Mouse (Mus musculus) ES-Bruce4 (cell line): ENCODE data around the gene Npas1. TPM values are rescaled to one million over a fixed set of nuclear protein-coding genes. Genes with fewer than 3 reads are reported as not detected.

Source experiments
- H3K27ac ChIP-seq: 2 replicates; pipeline ENCODE4 v1.5.1; 2012; ENCODE audit warnings: low read length, inconsistent platforms; ENCODE audit not compliant: insufficient read depth
- H3K27me3 ChIP-seq: 2 replicates; pipeline ENCODE4 v1.6.1; 2012; ENCODE audit warnings: mild to moderate bottlenecking, low read length, inconsistent platforms; ENCODE audit not compliant: control insufficient read depth, poor library complexity, insufficient read depth, severe bottlenecking
- H3K36me3 ChIP-seq: 2 replicates; pipeline ENCODE4 v1.6.1; 2012; ENCODE audit warnings: inconsistent platforms, mild to moderate bottlenecking, low read length, moderate library complexity; ENCODE audit not compliant: control insufficient read depth, poor library complexity, insufficient read depth, severe bottlenecking
- H3K4me1 ChIP-seq: one replicate; pipeline ENCODE4 v1.8.1; 2011; ENCODE audit warnings: low read length; ENCODE audit not compliant: control insufficient read depth, insufficient read depth
- H3K4me3 ChIP-seq: 2 replicates; pipeline ENCODE4 v1.5.1; 2011; ENCODE audit warnings: low read depth, mild to moderate bottlenecking, low read length
- H3K9ac ChIP-seq: 2 replicates; pipeline ENCODE4 v1.6.1; 2012; ENCODE audit warnings: low read depth, mild to moderate bottlenecking, inconsistent platforms; ENCODE audit not compliant: poor library complexity, severe bottlenecking
- H3K9me3 ChIP-seq: replicated peaks from 2 replicates; pipeline ENCODE4 v1.6.1; 2012; ENCODE audit warnings: mild to moderate bottlenecking, low read length, inconsistent platforms; ENCODE audit not compliant: control insufficient read depth, poor library complexity, insufficient read depth, severe bottlenecking
- CTCF ChIP-seq: IDR thresholded peaks from one replicate; pipeline ENCODE4 v1.8.1; 2011; ENCODE audit warnings: low read depth, low read length
- EP300 ChIP-seq: IDR thresholded peaks from 2 replicates; pipeline ENCODE4 v1.6.1; 2011; ENCODE audit warnings: low read depth, low read length; ENCODE audit not compliant: insufficient read depth
- POLR2A ChIP-seq: IDR thresholded peaks from one replicate; pipeline ENCODE4 v1.8.1; 2011; ENCODE audit warnings: low read length; ENCODE audit not compliant: insufficient read depth
- polyA plus RNA-seq: library from polyadenylated mRNA; stranded (reverse); fragments of >200 nt; gene quantifications from 2 replicates; pipeline ENCODE4 v1.2.4, GENCODE M21; 2011; ENCODE audit warnings: low read depth; ENCODE audit not compliant: missing spikeins, insufficient read depth, insufficient read length

Gene Npas1
- 0.27 and 0.70 TPM in 2 replicates for polyA plus RNA-seq

DNA sequence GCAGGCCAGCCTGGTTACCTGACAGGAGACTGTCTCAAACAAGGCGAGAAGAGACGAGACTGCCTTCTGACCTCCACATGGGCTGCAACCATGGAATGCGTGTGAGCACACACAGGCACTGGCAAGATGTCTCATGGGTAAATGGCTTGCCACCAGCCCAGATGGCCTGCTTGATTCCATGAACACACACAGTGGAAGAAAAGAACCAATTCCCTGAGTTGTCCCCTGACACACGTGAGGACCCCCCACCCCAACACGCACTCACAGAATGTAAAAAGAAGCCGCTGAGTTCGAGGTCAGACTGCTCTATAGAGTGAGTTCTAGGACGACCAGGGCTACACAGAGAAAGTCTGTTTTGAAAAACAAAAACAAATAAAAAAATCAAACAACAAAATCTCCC is at the start of gene Npas1:
Gene Npas1, minus strand, starts transcription at position 101 of the 400 bp plus-strand sequence.
- Histone ChIP-seq H3K4me1 (no peaks in the 10 kb centered on the region), H3K27me3 (peaks cover 9% of the 10 kb centered on the region), H3K9me3 (no peaks in the 10 kb centered on the region), H3K4me3 (peak within 1 kb of the TSS; percentile 36; the same call in 1 of the 2 replicates), H3K36me3 (no peaks in the 10 kb centered on the region), H3K27ac (no peak within 1 kb of the TSS), H3K9ac (no peak within 1 kb of the TSS)
- no peak for TF ChIP-seq EP300
- no peak for TF ChIP-seq POLR2A
- no peak for TF ChIP-seq CTCF

DNA sequence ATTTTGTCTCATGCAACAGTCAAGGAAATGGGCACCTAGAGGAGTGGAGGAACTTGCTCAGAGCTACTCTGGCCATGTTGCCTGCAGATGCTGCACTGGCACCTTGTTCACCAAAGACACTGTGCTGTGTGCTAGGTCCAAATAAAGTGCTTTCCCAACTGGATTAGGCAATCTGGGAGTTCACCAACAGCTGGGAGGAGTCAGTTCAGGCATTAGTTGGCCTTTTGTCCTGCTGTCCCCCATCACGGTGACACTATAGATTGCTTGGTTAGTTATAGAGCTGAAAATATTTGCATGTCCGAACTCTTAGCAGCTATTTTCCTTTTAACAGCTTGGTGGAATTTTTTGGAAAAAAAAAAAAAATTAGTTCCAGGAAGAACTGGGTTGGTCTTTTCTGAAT is 48.5 kb upstream of the Npas1 start:
- Histone ChIP-seq H3K9ac (no peak overlapping the region), H3K4me3 (no peak overlapping the region), H3K36me3 (peaks cover 6% of the 10 kb centered on the region; the same call in 1 of the 2 replicates), H3K27ac (no peak overlapping the region), H3K4me1 (peaks cover 4% of the 10 kb centered on the region), H3K9me3 (no peaks in the 10 kb centered on the region), H3K27me3 (no peaks in the 10 kb centered on the region)
- TF ChIP-seq EP300 (no peak), POLR2A (no peak), CTCF (no peak)

DNA sequence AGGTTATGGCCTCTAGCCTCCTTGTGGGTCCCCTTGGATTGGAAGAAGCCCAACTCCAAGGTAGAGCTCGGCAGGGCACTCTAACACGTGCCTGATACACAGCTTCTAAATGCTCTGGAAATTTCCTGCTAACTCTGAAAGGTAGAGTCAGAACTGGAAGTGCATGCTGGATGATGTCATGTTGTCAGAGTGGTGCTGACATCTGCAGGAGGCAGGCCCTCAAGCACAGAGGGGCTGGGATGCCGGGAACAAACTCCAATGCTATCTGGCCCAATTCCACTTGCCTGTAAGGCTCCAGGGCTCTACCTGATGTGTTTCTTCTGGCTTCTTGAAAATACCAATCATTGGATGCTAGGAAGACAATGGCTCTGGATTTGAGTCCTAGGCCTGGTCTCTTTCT is 47.9 kb upstream of the Npas1 start:
- Histone ChIP-seq H3K36me3 (peaks cover 6% of the 10 kb centered on the region; the same call in 1 of the 2 replicates), H3K9me3 (no peaks in the 10 kb centered on the region), H3K9ac (no peak overlapping the region), H3K4me3 (no peak overlapping the region), H3K4me1 (peaks cover 4% of the 10 kb centered on the region), H3K27ac (no peak overlapping the region), H3K27me3 (no peaks in the 10 kb centered on the region)
- no peak for TF ChIP-seq EP300
- TF ChIP-seq CTCF, result no peak
- TF ChIP-seq POLR2A, result no peak

DNA sequence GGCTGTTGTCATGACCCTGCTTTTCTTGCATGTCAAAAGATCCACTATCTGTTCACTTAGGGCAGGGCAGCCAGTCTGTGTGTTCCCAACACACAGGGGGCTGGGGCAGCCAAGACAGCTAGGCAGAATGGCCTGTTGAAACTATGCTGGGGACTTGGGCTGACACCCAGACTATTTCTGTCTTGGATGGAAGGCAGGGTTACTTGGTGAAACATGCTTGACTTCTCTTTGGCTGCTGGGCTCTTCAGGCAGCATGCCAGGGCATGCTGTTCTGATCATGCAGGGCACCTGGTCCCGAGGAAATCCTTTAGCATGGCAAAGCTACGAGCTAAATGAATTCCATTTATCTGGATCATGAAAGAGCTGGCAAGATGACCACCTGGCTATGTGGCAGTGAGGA is 46.8 kb upstream of the Npas1 start:
- H3K4me1 ChIP-seq, result peaks cover 4% of the 10 kb centered on the region
- no peaks in the 10 kb centered on the region for H3K9me3 ChIP-seq
- TF ChIP-seq POLR2A, result no peak
- TF ChIP-seq EP300, result no peak
- no peak for TF ChIP-seq CTCF
- no peaks in the 10 kb centered on the region for H3K27me3 ChIP-seq
- no peak overlapping the region for H3K9ac ChIP-seq
- no peak overlapping the region for H3K4me3 ChIP-seq
- peaks cover 6% of the 10 kb centered on the region; the same call in 1 of the 2 replicates for H3K36me3 ChIP-seq
- H3K27ac ChIP-seq, result 0 out of 2 replicates have a peak overlapping the region, but pooled peaks have one; percentile 44

DNA sequence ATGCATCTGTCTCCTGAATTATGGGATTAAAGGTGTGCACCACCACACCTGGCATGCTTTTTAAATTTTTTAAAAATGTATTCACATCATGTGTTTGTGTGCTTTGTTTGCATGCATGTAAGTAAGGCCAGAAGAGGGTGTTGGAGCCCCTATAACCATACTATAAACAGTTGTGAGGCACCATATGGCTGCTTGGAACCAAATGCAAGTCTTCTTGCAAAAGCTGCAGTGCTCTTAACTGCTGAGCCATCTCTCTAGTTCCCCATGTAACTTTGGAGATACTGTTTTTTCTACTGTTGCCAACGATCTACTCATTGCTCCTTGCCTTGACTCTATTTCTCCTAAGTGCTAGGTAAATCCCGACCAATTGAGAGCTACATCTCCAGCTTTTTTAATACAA is 41.8 kb upstream of the Npas1 start:
- Histone ChIP-seq H3K4me3 (no peak overlapping the region), H3K27me3 (no peaks in the 10 kb centered on the region), H3K36me3 (no peaks in the 10 kb centered on the region), H3K9me3 (0 out of 2 replicates have a peak, but pooled peaks cover 6% of the 10 kb centered on the region), H3K4me1 (peaks cover 2% of the 10 kb centered on the region), H3K9ac (no peak overlapping the region), H3K27ac (no peak overlapping the region)
- no peak for TF ChIP-seq CTCF
- TF ChIP-seq POLR2A, result no peak
- TF ChIP-seq EP300, result no peak

DNA sequence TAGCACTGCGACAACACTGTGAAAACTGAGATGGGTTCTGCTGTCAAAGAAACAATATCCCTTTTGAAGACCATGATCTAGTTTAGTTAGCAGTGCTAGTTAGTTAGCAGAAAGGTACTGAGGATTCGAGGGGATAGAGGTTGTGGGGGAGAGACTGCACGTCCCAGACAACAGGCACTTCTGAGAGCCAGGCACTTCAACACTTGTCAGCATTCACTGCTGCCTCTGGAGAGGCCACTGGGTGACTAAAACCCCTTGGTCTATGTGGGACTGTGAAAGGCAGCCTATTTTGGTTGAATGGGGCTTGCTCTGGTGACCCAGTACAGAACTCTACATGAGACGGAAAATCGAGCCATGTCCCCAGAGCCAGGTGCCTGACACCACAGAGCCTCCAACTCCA is 39.7 kb upstream of the Npas1 start:
- Histone ChIP-seq H3K9me3 (0 out of 2 replicates have a peak, but pooled peaks cover 6% of the 10 kb centered on the region), H3K27me3 (no peaks in the 10 kb centered on the region), H3K27ac (no peak overlapping the region), H3K4me3 (no peak overlapping the region), H3K9ac (no peak overlapping the region), H3K36me3 (no peaks in the 10 kb centered on the region), H3K4me1 (no peaks in the 10 kb centered on the region)
- TF ChIP-seq CTCF (no peak), EP300 (no peak), POLR2A (no peak)
